In the genomic region with DNA sequence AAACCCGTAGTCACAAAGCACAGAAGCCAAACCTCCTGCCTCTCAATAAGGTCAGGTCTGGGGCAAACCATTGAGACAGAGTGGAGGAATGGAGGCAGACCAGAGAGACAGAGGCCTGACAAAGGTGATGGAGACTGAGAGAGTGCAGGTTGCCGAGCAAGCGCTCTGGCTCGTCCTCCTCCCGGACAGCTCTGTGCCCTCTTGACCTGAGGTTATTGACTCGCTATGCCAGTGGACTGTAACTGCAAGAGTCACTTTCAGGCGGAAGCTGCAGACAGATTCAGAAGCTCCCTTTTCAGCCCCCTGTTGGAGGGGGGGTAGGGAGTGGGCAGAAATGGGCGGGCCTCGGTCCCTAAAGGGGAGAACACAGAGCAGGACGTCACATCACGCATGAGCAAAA, we compare ENCODE assay signal across 13 mouse cellular contexts.
"Had no signal": no experiment of that assay in that cellular context is flagged by ENCODE, and none has a peak within 500 bp of the region (broad histone marks: within the 10 kb centered on the region; RNA-seq: fewer than 3 reads in every experiment).

No protein-coding gene starts in this region.

- H3K9me3 ChIP-seq: intestine, embryonic 15.5 days; limb, embryonic 13.5 days; neural tube, embryonic 15.5 days had no signal

- H3K9ac ChIP-seq: hindbrain, embryonic 14.5 days; intestine, embryonic 15.5 days; limb, embryonic 13.5 days; neural tube, embryonic 15.5 days had no signal

- DNase-seq: kidney, adult 18-20 months; kidney, postnatal 25 days; left cerebral cortex, postnatal 4 days; lung, adult 2 months; lung, postnatal 36 days; midbrain, embryonic 14.5 days had no signal

- H3K27me3 ChIP-seq: intestine, embryonic 15.5 days; limb, embryonic 13.5 days; neural tube, embryonic 15.5 days had no signal

- H3K4me2 ChIP-seq: hindbrain, embryonic 14.5 days; intestine, embryonic 15.5 days; limb, embryonic 13.5 days; neural tube, embryonic 15.5 days had no signal

- H3K27ac ChIP-seq: hindbrain, embryonic 14.5 days; intestine, embryonic 15.5 days; limb, embryonic 13.5 days; neural tube, embryonic 15.5 days; stomach, postnatal 0 days had no signal

- H3K4me3 ChIP-seq: intestine, embryonic 15.5 days; limb, embryonic 13.5 days; myocyte; neural tube, embryonic 15.5 days had no signal

- ATAC-seq: intestine, embryonic 15.5 days; lung, postnatal 0 days had no signal
